Mouse (Mus musculus) erythroblast, embryonic 14.5 days (primary cell): ENCODE data around the gene Chrnb2.

Source experiments
- GATA1 ChIP-seq: IDR thresholded peaks from 2 replicates; pipeline ENCODE4 v1.6.1; 2012; ENCODE audit warnings: low read length, inconsistent platforms, mixed read lengths
- TAL1 ChIP-seq: IDR thresholded peaks from 3 replicates; pipeline ENCODE4 v1.6.1; 2012; ENCODE audit warnings: low read length, inconsistent platforms, mixed read lengths

- TF ChIP-seq GATA1 (no peak), TAL1 (no peak)
Measured at GRCm38 (mm10) chr3:89714359-89715206, 49.8 kb downstream of the Chrnb2 start, which contains the start of gene Adar.
